Mouse (Mus musculus) fat pad, adult 2 months (tissue): ENCODE measurements around the gene Gipc2.

Source experiments
- DNase-seq: peaks from one replicate; pipeline ENCODE4 v3.0.0-alpha.2; 2011; ENCODE audit warnings: low read depth, low spot score; ENCODE audit errors: extremely low read depth

The Gipc2 gene

GRCm38 (mm10) chr3:152121169-152122009 is 44.6 kb downstream of the Gipc2 start:
- no peak for DNase-seq

DNA sequence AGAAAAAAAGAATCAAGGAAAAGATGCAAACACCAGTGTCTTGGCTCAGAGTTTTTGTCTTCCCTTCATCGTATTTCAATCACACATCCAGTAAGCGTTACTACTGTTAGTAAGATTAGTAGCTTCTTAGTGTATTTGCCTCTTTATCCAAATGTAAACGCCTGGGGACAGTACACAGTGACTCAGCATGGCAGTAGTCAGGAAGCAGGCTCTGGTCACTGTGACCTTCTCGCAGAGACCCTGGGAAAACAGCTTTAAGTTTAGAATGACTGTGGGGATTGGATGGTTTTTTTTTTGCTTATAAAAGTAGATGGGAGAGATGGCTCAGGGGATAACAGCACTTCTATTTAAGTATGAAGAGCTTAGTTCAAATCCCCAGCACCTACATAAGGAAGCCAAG is 46.0 kb downstream of the Gipc2 start:
- DNase-seq = no peak

DNA sequence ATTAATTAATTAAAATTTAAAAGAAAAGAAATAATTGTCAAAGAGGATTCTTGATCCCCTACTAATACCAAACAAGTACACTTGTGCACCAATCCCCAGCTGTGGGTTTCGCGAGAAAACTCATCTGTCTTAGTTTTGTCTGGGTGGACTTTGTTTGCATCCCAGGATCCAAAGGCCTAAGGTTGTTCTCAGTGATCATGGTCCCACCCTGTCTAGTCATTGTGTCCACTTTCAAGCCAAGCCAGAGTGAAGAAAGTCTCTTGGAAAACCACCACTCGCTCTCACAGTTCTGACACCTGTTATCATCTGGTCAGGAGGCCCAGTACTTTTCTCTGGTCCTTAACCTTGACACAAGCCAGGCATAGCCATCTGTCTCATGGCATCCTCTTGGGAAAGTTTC is 48.1 kb downstream of the Gipc2 start:
- DNase-seq = no peak

DNA sequence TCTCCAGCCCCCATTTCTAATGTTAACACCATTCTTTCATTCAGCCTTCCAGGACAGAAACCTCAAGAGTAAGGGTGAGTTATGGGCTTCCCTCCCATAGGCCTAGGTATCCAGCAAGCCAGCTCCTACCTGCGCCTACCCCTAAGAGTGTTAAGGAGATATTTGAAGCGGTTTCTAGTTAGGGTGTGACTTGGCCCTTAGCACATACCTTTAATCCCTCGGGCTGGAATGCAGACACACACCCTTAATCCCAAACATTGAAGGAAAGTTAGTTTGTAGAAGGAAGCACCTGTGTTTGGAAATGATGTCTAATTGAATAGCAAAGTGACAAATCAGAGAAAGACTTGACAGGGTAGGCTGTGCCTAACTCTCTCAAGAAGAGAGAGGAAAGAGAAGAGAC is 49.9 kb downstream of the Gipc2 start:
- no peak for DNase-seq

DNA sequence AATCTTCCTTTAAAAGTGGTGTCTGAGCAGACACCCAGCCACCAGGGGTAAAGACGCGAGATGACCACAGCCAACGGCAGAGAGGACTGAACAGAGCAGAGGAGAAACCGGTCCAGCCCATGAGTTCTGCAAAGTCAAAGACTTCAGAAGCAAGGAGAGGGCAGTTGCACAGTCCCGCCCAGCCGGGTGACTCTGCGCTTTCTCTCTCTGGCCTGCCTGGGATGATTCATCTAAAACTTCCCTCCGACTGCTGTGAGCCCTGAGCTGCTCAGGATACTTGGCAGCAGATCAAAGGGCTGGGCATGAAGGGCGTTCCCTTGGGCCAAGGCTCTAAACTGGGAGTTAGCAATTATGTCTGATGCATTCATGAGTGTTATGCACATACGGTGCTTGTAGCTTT is 51.2 kb downstream of the Gipc2 start:
- no peak for DNase-seq

- DNase-seq = no peak
Measured at GRCm38 (mm10) chr3:152114222-152114621, 51.8 kb downstream of the Gipc2 start.

- DNase-seq = no peak
Measured at GRCm38 (mm10) chr3:152113496-152113895, 52.5 kb downstream of the Gipc2 start.

GRCm38 (mm10) chr3:152112664-152113063 is 53.4 kb downstream of the Gipc2 start:
- DNase-seq = no peak

- no peak for DNase-seq
Measured at GRCm38 (mm10) chr3:152111482-152111881, 54.5 kb downstream of the Gipc2 start.

DNA sequence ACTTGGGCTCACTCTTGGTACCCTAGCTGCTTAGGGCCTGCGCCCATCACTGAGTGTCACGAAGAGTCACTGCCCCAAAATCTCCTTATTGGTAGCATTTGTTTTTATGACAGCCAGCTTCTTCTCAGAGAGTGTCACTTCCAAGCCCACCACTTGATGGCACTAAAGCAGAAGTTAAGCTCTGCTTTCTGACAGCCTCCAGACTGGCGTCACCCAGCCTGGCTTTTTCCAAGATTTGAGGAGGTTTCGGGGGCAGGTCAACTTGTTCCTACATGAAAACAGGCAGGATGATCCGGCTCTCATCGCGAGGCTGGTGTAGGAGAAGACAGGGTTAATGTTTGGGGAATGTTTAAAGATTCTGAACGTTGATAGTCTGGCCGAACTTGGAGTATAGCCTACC is 54.9 kb downstream of the Gipc2 start:
- DNase-seq = no peak

DNA sequence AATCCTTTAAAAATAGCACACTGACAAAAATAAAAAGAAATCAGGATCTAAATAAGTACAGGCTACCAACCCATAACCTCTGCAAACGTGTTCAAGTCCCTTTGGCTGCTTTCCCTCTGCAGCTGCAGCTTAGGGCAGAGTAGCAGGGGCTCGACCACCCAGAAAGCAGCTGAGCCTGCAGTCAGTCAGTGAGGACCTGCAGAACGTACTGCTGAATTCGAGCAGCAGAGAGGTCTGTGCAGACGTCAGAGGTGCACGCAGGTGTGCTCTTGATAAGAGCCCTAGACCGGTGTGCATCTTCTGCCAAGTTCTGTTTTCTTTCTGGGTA is 56.8 kb downstream of the Gipc2 start:
- no peak for DNase-seq

DNA sequence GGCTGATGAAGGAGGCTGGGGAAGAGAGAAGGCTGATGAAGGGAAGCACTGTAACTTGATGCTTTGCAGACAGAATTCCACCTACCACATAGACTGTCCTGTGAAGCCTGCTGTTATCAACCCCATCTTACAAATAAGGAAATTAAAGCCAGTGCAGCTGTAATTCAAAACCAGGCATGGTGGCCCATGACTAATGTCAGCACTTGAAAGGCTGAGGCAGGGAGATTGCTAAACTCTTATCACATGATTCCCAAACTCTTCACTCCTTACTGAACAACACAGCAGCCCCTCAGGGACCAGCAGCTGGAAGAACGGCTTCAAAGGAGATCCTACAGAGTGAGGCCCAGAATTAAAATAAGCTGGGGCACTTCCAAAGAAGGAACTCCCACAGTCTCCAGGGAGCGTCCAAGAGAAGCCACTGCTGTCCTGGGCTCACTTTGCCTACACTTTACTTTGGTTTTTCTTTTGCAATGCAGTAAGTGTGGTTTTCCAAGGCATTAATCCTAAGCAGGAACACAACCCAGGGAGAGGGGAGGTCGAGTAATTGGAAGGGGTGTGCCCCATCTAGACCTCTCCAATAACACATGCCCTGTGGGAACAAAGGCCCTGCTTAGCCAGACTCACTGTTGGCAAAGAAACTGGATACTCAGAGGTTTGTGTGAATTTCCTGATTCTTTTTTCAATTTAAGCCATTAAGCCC is 57.3 kb downstream of the Gipc2 start:
- no peak for DNase-seq

- no peak for DNase-seq
Measured at GRCm38 (mm10) chr3:152108003-152108395, 58.0 kb downstream of the Gipc2 start.

DNA sequence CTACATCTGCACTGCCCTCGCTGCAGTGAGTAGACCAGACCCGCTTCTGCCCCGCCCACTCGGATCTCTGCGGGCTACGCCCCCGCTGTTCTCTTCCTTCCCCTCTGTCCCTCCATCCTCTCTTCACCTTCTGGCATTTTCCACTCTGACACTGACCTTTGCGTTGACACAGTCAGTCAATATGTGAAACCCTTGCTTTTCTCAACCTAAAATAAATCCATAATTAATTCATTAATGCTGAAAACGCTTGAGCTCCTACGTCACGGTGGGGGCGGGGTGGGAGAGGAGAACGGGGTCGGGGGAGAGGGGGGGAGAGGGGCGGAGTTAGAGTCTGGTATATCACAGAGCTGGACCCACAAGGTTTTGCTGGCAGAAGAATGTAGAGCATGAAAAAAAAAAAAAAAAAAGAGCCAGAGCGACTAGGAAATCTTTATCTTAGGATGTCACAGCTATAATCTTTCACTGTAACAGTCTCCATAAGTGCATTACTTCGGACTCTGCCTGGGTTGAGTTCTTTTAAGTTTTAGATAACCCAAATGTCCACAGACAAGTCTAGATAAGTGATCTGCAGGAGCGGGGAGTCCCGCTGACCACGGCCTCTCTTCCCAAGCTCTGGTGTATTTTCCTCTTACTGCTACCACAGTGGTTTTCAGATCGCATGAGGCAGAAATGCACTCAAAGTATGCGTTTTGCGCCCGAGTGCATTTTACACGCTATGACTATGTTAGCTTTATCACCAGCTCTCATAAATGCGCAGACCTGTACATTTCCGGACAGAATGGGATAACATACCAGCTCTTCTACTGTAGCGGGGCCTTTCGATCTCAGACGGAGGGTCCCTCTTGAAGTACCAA is 58.7 kb downstream of the Gipc2 start:
- no peak for DNase-seq

DNA sequence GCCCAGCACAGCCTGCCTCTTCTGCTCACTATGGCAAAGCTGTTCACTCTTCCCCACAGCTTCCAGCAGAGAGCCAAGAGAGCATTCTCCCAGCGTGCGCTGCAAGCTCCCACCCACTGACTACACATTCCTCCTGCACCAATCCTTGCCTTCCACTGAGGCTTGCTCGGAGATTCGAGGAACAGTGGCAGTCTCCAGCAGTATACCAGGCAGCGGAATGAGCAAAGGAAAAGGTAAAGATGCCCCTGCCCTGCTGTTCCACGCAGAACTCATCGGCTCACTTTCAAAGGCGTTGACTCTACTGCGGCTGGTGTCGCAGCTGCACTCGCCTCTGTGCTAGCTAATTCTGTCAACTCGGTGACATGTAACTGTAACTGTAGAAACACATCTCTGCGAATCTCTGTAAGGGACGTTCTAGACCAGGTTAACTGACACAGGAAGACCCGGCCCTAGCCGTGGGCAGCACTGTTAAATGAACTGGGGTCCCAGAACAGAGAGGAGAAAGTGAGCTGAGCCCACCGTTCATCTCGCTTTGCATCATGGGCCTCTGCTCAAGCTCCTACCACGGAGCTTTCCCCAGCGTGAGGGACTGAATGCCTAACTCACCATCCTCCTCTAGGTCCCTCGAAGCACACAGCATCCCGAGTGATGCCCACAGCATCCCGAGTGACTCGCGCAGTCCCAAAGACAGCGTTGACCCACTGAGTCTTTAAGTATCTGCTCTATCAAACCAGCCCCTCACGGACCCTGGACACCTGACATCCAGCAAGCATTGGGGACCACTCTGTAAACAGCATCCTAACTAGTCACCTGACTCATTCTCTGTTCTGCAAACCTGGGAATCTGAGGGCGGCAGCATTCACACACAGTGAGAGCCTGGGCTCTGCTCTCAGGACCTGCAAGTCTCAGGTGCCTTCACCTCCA is 59.5 kb downstream of the Gipc2 start:
- DNase-seq = no peak

GRCm38 (mm10) chr3:152105341-152105740 is 60.7 kb downstream of the Gipc2 start:
- DNase-seq = no peak

GRCm38 (mm10) chr3:152103381-152103780 is 62.6 kb downstream of the Gipc2 start:
- no peak for DNase-seq

DNA sequence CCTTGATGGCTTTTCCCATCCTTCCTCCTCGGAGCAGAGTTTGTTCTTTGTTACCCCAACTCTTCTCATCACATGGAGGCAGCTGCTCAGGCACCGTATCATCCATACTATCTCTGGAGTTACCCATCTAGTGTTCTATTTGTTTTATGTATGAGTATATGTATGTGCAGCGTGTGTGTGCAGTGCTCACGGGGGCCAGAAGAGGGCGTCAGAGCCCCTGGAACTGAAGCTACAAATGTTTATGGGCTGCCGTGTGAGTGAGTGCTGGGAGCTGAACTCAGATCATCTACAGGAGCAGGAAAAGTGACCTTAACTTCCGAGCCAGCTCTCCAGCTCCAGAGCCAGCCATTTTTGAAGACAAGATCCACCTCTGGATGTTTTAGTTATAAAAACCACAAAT is 64.6 kb downstream of the Gipc2 start:
- DNase-seq = no peak

GRCm38 (mm10) chr3:152100119-152100818 is 65.8 kb downstream of the Gipc2 start:
- no peak for DNase-seq

DNA sequence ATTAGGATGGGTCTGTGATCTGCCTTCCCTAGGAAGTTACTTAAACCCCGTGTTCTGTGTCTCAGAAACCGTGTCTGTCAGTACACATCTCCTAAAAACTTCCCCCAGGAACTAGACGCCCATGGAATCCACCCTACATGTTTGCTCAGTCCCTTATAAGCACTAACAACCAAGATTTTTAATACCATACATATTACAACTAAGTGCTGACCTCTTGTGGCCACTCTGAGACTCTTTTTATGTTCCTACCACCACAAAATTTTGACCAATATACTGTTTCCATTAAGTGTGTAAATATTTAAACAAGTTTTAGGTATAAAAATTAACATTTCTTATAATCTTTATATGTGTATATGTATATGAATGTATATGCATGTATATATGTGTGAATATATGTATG is 71.0 kb downstream of the Gipc2 start:
- no peak for DNase-seq
